Mouse (Mus musculus) common myeloid progenitor, adult 5-6 weeks (primary cell): Measurements from ENCODE around the gene Cyp46a1. TPM values are rescaled to one million over a fixed set of nuclear protein-coding genes. Genes with fewer than 3 reads are reported as not detected.

Source experiments
- ATAC-seq: replicated peaks from 2 replicates; pipeline ENCODE4 v1.8.0; 2016; ENCODE audit warnings: low read depth, mild to moderate bottlenecking, moderate TSS enrichment, inconsistent platforms; ENCODE audit not compliant: poor library complexity, severe bottlenecking
- total RNA-seq: library from RNA; stranded (forward); fragments of 200-1000, 187-1606 nt; gene quantifications from 2 replicates; pipeline ENCODE4 v1.2.3, GENCODE M21; 2017

The Cyp46a1 gene
- total RNA-seq: not detected in 2 replicates

GRCm38 (mm10) chr12:108333895-108334445 is at the start of gene Cyp46a1:
Gene Cyp46a1 (plus strand): TSS chr12:108334381.
- ATAC-seq: peak; percentile 84

DNA sequence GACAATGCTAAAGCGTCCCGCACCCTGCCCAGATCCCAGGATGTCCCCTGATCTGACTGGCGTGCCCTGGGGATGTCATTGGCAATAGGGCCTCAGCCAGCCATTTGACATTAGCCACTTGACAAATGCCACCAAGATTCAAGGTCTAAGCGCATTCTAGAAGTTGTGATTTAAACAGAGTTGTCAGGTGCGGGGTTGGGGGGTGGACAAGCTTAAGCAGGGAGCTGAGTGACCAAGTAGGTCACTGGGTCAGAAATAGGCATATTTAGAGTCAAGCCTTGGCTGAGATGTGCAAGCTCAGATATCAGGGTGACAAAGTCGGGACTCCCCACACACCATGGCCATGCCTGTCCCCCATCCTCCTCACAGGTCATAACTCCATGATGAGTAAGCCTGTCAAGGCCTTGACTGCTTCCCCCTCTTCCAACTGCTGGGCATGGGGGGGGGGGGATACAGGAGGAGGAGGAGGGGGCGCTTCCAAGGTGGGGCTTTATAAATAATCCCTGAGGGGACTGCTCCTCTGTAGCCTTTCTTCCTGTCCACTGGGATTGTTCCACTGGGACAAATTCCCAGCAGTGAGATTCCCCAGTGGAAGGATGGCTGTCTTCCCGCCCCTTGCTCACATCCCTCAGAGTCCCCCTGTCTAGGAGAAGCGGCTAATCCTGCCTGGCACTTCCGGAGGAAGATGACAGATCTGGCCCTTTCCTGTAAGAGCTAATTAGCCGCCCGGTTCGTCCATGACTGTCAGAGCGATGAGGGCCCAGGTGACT is 49.5 kb upstream of the Cyp46a1 start:
- no peak for ATAC-seq

DNA sequence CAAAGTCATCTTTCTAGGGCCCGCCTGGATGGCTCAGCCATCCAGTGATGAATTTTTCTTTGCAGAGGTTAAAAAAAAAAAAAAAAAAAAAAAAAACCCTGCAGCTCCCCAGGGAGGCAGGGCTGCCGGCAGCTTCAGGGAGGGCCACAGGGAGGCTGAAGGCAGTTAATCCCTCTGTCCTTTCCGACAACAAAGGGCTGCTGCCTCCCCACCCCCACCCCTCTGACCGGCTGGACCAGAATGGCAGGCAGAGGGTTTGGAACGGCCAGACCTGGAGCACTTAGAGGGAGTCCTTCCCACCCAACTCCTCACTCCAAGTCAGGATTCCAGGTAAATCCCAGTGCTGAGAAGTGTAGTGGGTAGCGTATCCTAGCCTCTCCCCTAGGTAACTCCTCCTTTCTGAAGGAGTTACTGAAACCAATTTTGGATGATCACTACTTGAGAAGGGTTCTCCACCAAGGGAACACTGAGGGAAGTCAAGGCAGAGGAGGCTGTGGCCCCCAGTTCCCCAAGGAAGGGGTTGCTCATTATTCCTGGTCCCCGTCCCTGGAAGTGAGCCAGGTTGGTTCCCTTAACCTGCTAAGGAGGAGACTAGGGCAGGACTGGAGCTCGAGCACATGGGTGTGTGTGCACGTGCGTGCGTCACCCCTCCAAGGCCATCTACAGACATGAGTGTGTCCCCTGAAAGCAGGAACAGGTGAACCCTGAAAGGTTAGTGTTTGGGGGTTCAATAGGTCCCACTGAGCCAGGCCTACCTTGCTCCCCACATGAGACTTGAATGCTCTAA is 48.8 kb upstream of the Cyp46a1 start:
- no peak for ATAC-seq

- ATAC-seq: no peak
Measured at GRCm38 (mm10) chr12:108286381-108286780, 47.8 kb upstream of the Cyp46a1 start.

DNA sequence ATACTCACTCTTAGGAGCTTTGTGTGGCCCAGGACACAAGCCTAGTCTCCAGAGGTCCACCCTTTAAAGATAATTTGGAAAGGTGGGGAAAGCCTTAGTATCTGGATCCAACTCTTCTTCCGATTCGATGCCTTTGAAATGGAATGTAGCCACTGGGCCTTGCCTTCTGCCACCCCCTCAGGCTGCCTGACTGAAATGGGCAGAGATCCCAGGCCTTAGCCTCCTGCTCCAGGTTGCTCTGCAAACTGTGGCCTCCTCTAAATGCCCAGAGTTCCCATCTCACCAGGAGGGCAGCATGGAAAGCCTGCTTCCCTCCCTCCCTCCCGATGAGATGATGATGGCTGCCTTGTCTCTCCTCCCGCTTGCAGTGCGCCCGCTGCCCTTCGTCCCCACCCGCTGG is 47.2 kb upstream of the Cyp46a1 start:
- ATAC-seq: no peak

GRCm38 (mm10) chr12:108288127-108288880 is 45.9 kb upstream of the Cyp46a1 start:
- ATAC-seq: no peak

- ATAC-seq: peak; percentile 77
Measured at GRCm38 (mm10) chr12:108292419-108292818, 41.8 kb upstream of the Cyp46a1 start.

DNA sequence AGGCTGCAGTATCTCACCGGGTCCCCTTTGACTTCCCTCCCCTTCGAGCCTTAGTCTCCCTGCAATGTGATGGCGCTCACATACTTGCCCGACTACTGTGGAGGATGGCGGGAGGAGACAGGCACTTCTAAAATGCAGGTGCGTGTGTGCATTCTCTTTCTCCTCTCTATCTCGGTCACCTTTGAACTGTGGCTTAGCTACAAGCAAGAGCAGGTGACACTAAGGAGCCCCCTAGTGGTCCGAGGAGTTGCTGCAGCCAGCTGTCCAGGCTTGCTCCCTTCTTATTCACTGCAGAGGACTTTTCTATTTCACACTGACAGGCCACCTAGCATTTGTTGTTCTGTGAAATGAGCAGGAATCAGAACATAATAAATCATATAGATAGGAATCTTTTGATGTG is 41.2 kb upstream of the Cyp46a1 start:
- peak; percentile 84 for ATAC-seq

GRCm38 (mm10) chr12:108294620-108295019 is 39.6 kb upstream of the Cyp46a1 start:
- ATAC-seq: no peak

DNA sequence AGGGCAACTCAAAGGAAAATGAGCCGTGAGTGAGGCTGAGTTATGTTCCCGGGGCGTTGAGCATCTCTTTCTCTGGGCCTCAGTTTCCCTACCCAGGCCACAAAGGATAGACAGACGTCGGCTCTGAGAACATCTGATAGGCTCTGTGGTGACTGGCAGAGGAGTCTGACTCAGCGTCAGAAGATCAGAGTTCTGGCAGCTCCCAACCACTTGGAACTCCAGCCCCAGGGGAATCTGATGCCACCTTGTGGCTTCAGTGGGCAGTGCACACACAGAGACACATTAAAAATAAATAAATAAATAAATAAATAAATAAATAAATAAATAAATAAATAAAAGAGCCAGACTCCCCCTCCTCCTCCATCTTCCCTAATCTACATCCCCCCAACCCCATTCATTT is 37.1 kb upstream of the Cyp46a1 start:
- 0 out of 2 replicates have a peak, but pooled peaks have one; percentile 41 for ATAC-seq

GRCm38 (mm10) chr12:108301006-108301405 is 33.2 kb upstream of the Cyp46a1 start:
- ATAC-seq: no peak

DNA sequence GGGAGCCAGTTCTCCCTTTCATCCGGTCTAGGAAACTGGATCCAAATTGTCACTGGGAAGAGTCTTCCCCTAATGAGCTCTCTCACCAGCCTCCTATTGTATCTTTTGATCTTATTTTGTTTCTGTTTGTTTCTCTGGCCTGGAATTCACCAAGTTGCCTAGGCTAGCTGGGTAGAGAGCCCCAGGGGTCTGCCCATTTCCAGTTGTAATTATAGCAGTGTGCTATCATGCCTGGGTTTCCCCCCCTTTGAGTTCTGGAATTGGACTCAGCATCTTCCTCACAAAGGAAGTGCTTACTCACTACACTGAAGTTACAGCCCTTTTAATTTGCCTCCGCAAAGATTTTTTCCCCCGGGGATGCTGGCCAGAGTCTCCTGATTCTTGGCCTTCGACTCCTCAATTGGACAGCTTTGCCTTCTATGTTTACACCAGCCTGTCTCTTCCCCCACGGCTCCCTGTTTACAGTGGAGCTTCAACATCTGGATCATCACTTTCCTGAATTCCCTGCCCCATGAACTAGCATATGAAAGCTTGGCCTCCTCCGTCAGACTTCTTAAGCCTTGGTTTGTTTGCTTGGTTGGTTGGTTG is 30.3 kb upstream of the Cyp46a1 start:
- no peak for ATAC-seq

GRCm38 (mm10) chr12:108305172-108305571 is 29.0 kb upstream of the Cyp46a1 start:
- no peak for ATAC-seq

GRCm38 (mm10) chr12:108305812-108306794 is 28.1 kb upstream of the Cyp46a1 start, which contains the start of gene Hhipl1:
Gene Hhipl1 (plus strand): TSS chr12:108306270.
- ATAC-seq: no peak

GRCm38 (mm10) chr12:108307553-108307952 is 26.6 kb upstream of the Cyp46a1 start:
- peak; percentile 43; the same call in 1 of the 2 replicates for ATAC-seq

GRCm38 (mm10) chr12:108308363-108308856 is 25.8 kb upstream of the Cyp46a1 start:
- ATAC-seq: no peak

DNA sequence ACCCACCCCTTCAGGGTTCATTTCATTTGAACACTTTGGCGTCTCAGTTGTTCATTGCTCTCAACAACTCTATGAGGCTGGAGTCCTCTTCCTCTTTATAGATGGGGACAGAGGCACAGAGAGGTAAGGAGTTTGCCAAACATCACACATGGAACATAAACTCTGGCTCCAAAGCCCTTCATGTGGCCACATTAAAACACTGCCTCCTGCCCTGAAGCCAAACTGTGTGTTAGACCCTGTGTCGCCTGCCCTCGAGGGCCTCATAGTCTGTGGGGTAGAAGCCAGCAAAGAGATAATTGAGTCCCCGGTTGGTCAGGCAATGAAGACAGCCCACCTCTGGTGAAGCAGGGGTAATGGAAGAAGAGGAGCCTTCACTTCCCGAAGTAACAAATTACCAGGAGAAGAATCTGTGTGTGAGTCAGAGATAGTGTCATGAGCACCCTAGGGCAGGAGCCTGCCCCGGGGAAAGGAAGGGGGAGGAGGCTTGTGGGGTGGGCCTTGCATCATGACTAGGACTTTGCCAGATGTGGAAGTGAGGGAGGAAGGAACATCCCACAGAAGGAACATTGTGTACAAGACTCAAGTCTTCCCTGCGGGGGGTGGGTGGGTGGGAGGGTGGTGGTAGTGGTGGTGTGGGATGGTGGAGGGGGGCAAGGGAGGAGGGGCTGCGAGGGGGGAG is 24.9 kb upstream of the Cyp46a1 start:
- ATAC-seq: peak; percentile 79

GRCm38 (mm10) chr12:108310041-108310440 is 24.1 kb upstream of the Cyp46a1 start:
- ATAC-seq: no peak
